Mouse (Mus musculus): ENCODE results near the gene Rspo3.

DNA sequence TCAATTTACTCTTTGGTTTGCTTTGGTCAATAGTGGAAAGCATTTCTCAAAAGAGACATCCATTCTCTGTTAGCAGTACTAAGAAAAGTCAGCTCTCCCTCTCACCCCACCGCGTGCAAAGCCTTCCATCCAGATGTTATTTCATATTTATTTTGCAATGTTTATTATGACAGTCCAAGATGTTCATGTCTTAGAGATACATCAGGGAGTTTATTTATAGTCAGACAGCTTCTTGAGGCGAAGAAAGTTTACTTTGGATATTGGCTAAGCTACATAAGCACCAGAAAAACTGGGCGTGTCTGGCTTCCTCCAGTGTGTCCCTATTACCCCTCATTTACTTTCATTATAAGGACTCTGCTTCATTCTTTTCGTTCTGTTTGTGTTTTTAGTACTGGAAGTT, 94.4 kb downstream of the Rspo3 start:
- TF ChIP-seq CTCF (IDR thresholded peaks at IDR 0.05; ENCODE audit: control insufficient read depth, insufficient read depth, insufficient replicate concordance, low read depth, low read length), result no peak
- TF ChIP-seq POLR2A (IDR thresholded peaks at IDR 0.05; ENCODE audit: control insufficient read depth, low read depth, low read length), result no peak

Data from testis, adult 2 months (tissue).